Mouse (Mus musculus) stomach, postnatal 0 days (tissue): ENCODE results near the gene Gpatch2. TPM values are rescaled to one million over a fixed set of nuclear protein-coding genes. Genes with fewer than 3 reads are reported as not detected.

Experiments used
- ATAC-seq: fragments of 200-750 bp; cut with Nextera tagmentation; 2 replicates; pipeline ENCODE4 v1.8.0; 2017; ENCODE audit not compliant: low FRiP score, low TSS enrichment
- DNase-seq: peaks from one replicate; pipeline ENCODE4 v3.0.0-alpha.2; 2016; ENCODE audit warnings: low spot score
- H3K27ac ChIP-seq: fragments of 300-500 bp; sonication (generic); replicated peaks from 2 replicates; pipeline ENCODE4 v1.5.1; 2014; ENCODE audit warnings: mild to moderate bottlenecking, control low read depth
- H3K27me3 ChIP-seq: fragments of 300-500 bp; sonication (generic); 2 replicates; pipeline ENCODE4 v1.6.1; 2014; ENCODE audit warnings: low read length; ENCODE audit not compliant: control insufficient read depth, insufficient read depth
- H3K36me3 ChIP-seq: fragments of 300-500 bp; sonication (generic); 2 replicates; pipeline ENCODE4 v1.6.1; 2014; ENCODE audit warnings: low read length, mixed read lengths; ENCODE audit not compliant: control insufficient read depth, insufficient read depth
- H3K4me1 ChIP-seq: fragments of 300-500 bp; sonication (generic); replicated peaks from 2 replicates; pipeline ENCODE4 v1.6.1; 2014; ENCODE audit warnings: antibody characterized with exemption; ENCODE audit not compliant: control insufficient read depth, insufficient read depth
- H3K4me2 ChIP-seq: fragments of 300-500 bp; sonication (generic); replicated peaks from 2 replicates; pipeline ENCODE4 v1.6.1; 2014; ENCODE audit warnings: low read depth, mild to moderate bottlenecking, control low read depth, moderate library complexity
- H3K4me3 ChIP-seq: fragments of 300-500 bp; sonication (generic); 2 replicates; pipeline ENCODE4 v1.5.1; 2014; ENCODE audit warnings: low read depth, low read length, control low read depth
- H3K9ac ChIP-seq: fragments of 300-500 bp; sonication (generic); 2 replicates; pipeline ENCODE4 v1.6.1; 2014; ENCODE audit warnings: mild to moderate bottlenecking, low read length, control low read depth, mixed read lengths
- H3K9me3 ChIP-seq: fragments of 300-500 bp; sonication (generic); 2 replicates; pipeline ENCODE4 v1.6.1; 2016; ENCODE audit warnings: low read length; ENCODE audit not compliant: control insufficient read depth
- CTCF ChIP-seq: IDR thresholded peaks from 2 replicates; pipeline ENCODE4 v1.5.1; 2016; ENCODE audit warnings: antibody characterized with exemption, low read depth, mild to moderate bottlenecking, moderate library complexity
- EP300 ChIP-seq: optimal IDR thresholded peaks from 2 replicates; pipeline ENCODE3; 2016; ENCODE audit warnings: antibody characterized with exemption
- WGBS: fragments of 180-500 bp; shearing (Covaris S2); extraction: QIAGEN DNeasy Blood & Tissue Kit; methylation state at CpG from one replicate; pipeline ENCODE4 v1.1.7; 2014; 5-methylcytosine and 5-hydroxymethylcytosine counted together
- polyA plus RNA-seq: library from polyadenylated mRNA; unstranded; fragments of >200 nt; fragmentation: Nextera tagmentation; extraction: Ambion mirVana; gene quantifications from 2 replicates; pipeline ENCODE4 v1.2.1, GENCODE M21; 2015

The Gpatch2 gene
- 8.3 and 9.2 TPM in 2 replicates for polyA plus RNA-seq

DNA sequence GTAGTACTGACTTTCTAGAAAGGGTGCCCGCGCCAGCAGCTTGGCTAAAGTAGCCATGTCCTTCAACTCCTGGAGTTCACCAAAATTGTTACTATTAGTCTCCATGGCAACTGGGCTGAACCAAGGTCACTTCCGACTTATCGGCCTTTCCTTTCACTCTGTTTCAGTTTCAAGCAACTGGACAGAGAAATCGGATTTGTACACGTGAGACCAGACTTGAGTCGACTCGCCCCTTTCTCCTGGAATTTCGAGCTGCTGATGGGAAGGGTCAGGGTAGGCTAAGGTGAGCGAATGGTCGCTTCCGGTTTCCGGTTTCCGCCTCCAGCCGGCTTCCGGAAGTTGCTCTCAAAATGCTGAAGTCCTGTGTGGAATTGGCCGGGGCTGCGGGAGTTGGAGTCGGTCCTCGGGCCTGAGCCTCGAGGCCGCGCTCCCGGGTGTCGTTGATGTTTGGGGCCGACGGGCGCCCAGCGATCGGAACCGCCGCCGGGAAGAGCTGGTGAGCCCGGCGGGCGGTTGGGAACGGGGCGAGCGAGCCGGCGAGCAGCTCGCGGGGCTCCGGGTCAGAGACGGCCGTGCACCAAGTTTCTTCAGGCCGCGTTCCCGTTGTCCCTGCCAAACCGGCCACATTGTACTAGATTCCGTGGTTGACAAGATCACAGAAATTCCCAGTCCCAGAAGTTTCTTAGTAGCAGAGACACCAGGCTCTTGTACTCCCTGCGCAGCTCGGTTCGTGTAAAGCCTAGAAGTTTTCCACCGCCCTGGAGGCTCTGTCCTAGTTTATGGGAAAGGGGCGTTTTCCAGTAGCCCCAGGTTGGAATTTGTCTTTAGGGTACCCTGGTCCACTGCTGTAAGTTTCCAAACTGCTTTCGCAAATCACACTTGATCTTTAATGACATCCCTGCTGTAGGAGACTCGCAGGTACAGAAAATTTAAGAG lies at the start of gene Gpatch2, which contains the start of gene Spata17:
TSS of gene Gpatch2 (plus strand) at position 328 of the 936 bp plus-strand sequence.
TSS of gene Spata17 (minus strand) at position 285 of the 936 bp plus-strand sequence.
- H3K36me3 ChIP-seq, result no peaks in the 10 kb centered on the region
- no peaks in the 10 kb centered on the region for H3K9me3 ChIP-seq
- peak within 1 kb of the TSS; percentile 88 for H3K9ac ChIP-seq
- H3K4me3 ChIP-seq, result peak within 1 kb of the TSS; percentile 79
- no peaks in the 10 kb centered on the region for H3K27me3 ChIP-seq
- H3K27ac ChIP-seq, result peak within 1 kb of the TSS; percentile 88
- TF ChIP-seq CTCF, result no peak
- TF ChIP-seq EP300, result peak; percentile 36
- DNase-seq (peak; percentile 87), ATAC-seq (peak; percentile 95)
- 1% methylated on average over 58 of the region's 58 CpGs for WGBS
- peak within 1 kb of the TSS; percentile 85 for H3K4me2 ChIP-seq
- H3K4me1 ChIP-seq, result no peaks in the 10 kb centered on the region

DNA sequence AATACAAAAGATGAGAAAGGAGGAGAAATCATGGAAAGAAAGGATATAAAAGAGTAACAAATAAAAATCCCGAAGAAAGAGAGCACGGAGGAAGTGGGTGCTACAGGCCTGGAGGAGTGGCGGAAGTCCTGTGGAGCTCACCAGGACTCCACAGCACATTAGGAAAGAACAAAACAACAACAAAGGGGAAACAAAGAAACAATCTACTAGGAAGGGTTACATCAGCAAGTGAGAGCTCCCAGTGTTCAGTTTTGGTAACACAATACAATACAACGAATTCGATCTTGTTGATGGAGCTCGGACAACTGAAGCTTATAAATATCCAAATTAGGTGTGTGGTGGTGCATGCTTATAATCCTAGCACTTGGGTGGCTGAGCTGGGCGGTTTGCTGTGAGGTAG lies 45.7 kb upstream of the Gpatch2 start:
- Histone ChIP-seq H3K36me3 (no peaks in the 10 kb centered on the region), H3K9ac (no peak overlapping the region), H3K4me2 (no peak overlapping the region), H3K4me1 (no peaks in the 10 kb centered on the region), H3K27ac (no peak overlapping the region), H3K4me3 (no peak overlapping the region), H3K27me3 (no peaks in the 10 kb centered on the region), H3K9me3 (no peaks in the 10 kb centered on the region)
- WGBS, result 76% methylated on average over 7 of the region's 7 CpGs
- TF ChIP-seq CTCF, result no peak
- TF ChIP-seq EP300, result no peak
- DNase-seq (no peak), ATAC-seq (no peak)

DNA sequence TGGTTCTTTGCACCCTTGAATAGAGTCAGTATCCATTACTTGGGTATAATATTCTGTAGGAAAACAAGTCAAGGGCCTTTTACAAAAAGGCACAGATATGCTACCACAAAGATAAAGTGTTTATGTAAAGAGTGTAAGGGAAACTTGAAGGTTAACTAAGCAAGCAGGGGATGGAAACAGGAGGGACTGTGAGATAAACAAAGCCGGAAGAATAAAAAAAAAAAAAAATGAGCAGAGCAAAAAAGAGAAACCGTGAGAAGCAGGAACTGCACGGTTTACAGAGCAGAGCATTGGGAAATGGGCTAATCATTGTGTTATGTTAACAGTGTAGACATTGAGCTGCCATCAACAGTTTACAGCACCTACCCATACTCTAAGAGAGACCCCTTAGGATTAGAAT lies 44.9 kb upstream of the Gpatch2 start:
- Histone ChIP-seq H3K4me3 (no peak overlapping the region), H3K36me3 (no peaks in the 10 kb centered on the region), H3K4me2 (no peak overlapping the region), H3K27me3 (no peaks in the 10 kb centered on the region), H3K4me1 (no peaks in the 10 kb centered on the region), H3K9ac (no peak overlapping the region), H3K27ac (no peak overlapping the region), H3K9me3 (no peaks in the 10 kb centered on the region)
- TF ChIP-seq EP300 (no peak), CTCF (no peak)
- 47% methylated on average over 3 of the region's 3 CpGs for WGBS
- DNase-seq, result no peak
- ATAC-seq, result no peak

GRCm38 (mm10) chr1:187175991-187176390 lies 39.3 kb upstream of the Gpatch2 start:
- Histone ChIP-seq H3K9me3 (no peaks in the 10 kb centered on the region), H3K4me1 (no peaks in the 10 kb centered on the region), H3K9ac (no peak overlapping the region), H3K4me3 (no peak overlapping the region), H3K27ac (no peak overlapping the region), H3K4me2 (no peak overlapping the region), H3K27me3 (no peaks in the 10 kb centered on the region), H3K36me3 (no peaks in the 10 kb centered on the region)
- TF ChIP-seq EP300 (no peak), CTCF (no peak)
- WGBS, result 90% methylated on average over 1 of the region's 1 CpGs
- no peak for ATAC-seq
- DNase-seq, result no peak

DNA sequence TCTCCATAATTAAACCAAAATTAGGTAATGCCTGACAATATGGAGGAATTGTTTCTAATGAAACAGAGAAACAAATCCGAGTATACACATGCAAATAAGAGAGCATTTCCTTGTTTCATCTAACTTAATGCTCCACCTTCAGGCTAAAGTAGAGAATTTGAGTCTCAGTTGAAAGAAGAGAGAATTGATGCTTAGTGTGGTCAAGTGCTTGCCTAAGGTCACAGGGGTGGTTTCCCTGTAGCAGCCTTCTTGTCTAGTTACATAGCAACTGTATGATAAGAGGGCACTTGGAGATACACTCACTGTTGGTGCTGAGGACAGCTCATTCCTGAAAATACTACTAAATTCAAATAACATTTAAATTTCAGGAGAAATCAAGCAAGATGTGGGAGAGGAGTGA lies 36.8 kb upstream of the Gpatch2 start:
- no peaks in the 10 kb centered on the region for H3K36me3 ChIP-seq
- no peaks in the 10 kb centered on the region for H3K9me3 ChIP-seq
- 68% methylated on average over 1 of the region's 1 CpGs for WGBS
- no peak overlapping the region for H3K4me2 ChIP-seq
- no peak overlapping the region for H3K27ac ChIP-seq
- H3K4me1 ChIP-seq, result no peaks in the 10 kb centered on the region
- no peak overlapping the region for H3K9ac ChIP-seq
- H3K4me3 ChIP-seq, result no peak overlapping the region
- TF ChIP-seq CTCF (no peak), EP300 (no peak)
- H3K27me3 ChIP-seq, result no peaks in the 10 kb centered on the region
- ATAC-seq, result no peak
- no peak for DNase-seq

GRCm38 (mm10) chr1:187205506-187205905 lies 9.8 kb upstream of the Gpatch2 start:
- no peak overlapping the region for H3K4me2 ChIP-seq
- TF ChIP-seq CTCF (no peak), EP300 (no peak)
- no peak for DNase-seq
- no peaks in the 10 kb centered on the region for H3K9me3 ChIP-seq
- no peak overlapping the region for H3K9ac ChIP-seq
- no peak for ATAC-seq
- H3K4me1 ChIP-seq, result no peaks in the 10 kb centered on the region
- 65% methylated on average over 6 of the region's 6 CpGs for WGBS
- H3K27ac ChIP-seq, result no peak overlapping the region
- no peak overlapping the region for H3K4me3 ChIP-seq
- no peaks in the 10 kb centered on the region for H3K36me3 ChIP-seq
- H3K27me3 ChIP-seq, result no peaks in the 10 kb centered on the region
